Mouse (Mus musculus): ENCODE results near the gene Hs3st3b1.

- no peak for TF ChIP-seq POLR2A (IDR thresholded peaks at IDR 0.05; ENCODE audit: insufficient read length, low read depth)
- TF ChIP-seq USF1 (IDR thresholded peaks at IDR 0.05; ENCODE audit: low read depth), result no peak
- TF ChIP-seq CEBPB (IDR thresholded peaks at IDR 0.05; ENCODE audit: insufficient read depth, poor library complexity, severe bottlenecking), result no peak
- TF ChIP-seq MYOD1 (IDR thresholded peaks at IDR 0.05; ENCODE audit: control insufficient read depth in 1 of 3, insufficient read length in 2 of 3, low read depth in 2 of 3), result no peak
Observed at GRCm38 (mm10) chr11:63919211-63920098, 2.6 kb downstream of the Hs3st3b1 start.
